Mouse (Mus musculus) testis, adult 2 months (tissue): ENCODE data around the gene Shc1. TPM values are rescaled to one million over a fixed set of nuclear protein-coding genes. Genes with fewer than 3 reads are reported as not detected.

Source experiments
- H3K27ac ChIP-seq: fragments of 200-500 bp; 2 replicates; pipeline ENCODE4 v1.5.1; 2012; ENCODE audit warnings: low read depth, low read length; ENCODE audit not compliant: control insufficient read depth, insufficient read depth
- H3K27me3 ChIP-seq: fragments of 200-500 bp; 2 replicates; pipeline ENCODE4 v1.6.1; 2012; ENCODE audit warnings: mild to moderate bottlenecking, low read length, moderate library complexity; ENCODE audit not compliant: control insufficient read depth, insufficient read depth
- H3K36me3 ChIP-seq: fragments of 200-500 bp; 2 replicates; pipeline ENCODE4 v1.6.1; 2012; ENCODE audit warnings: mild to moderate bottlenecking, low read length; ENCODE audit not compliant: control insufficient read depth, insufficient read depth
- H3K4me1 ChIP-seq: fragments of 200-500 bp; 2 replicates; pipeline ENCODE4 v1.6.1; 2012; ENCODE audit warnings: low read length; ENCODE audit not compliant: control insufficient read depth, insufficient read depth
- H3K4me3 ChIP-seq: fragments of 200-500 bp; 2 replicates; pipeline ENCODE4 v1.5.1; 2012; ENCODE audit warnings: low read depth, mild to moderate bottlenecking, low read length, moderate library complexity, mixed read lengths; ENCODE audit not compliant: control insufficient read depth
- CTCF ChIP-seq: fragments of 200-500 bp; IDR thresholded peaks from 2 replicates; pipeline ENCODE4 v1.5.1; 2012; ENCODE audit warnings: low read depth, mild to moderate bottlenecking, inconsistent platforms, low read length, moderate library complexity; ENCODE audit not compliant: control insufficient read depth, insufficient read depth, insufficient replicate concordance
- POLR2A ChIP-seq: fragments of 200-500 bp; IDR thresholded peaks from 2 replicates; pipeline ENCODE4 v1.6.1; 2012; ENCODE audit warnings: low read depth, mild to moderate bottlenecking, inconsistent platforms, low read length, moderate library complexity; ENCODE audit not compliant: control insufficient read depth
- polyA plus RNA-seq: library from polyadenylated mRNA; depleted of rRNA; stranded (reverse); fragments of >200 nt; gene quantifications from 2 replicates; pipeline ENCODE4 v1.2.3, GENCODE M21; 2012

Gene Shc1
- polyA plus RNA-seq, 1 experiment: 17.3 TPM

DNA sequence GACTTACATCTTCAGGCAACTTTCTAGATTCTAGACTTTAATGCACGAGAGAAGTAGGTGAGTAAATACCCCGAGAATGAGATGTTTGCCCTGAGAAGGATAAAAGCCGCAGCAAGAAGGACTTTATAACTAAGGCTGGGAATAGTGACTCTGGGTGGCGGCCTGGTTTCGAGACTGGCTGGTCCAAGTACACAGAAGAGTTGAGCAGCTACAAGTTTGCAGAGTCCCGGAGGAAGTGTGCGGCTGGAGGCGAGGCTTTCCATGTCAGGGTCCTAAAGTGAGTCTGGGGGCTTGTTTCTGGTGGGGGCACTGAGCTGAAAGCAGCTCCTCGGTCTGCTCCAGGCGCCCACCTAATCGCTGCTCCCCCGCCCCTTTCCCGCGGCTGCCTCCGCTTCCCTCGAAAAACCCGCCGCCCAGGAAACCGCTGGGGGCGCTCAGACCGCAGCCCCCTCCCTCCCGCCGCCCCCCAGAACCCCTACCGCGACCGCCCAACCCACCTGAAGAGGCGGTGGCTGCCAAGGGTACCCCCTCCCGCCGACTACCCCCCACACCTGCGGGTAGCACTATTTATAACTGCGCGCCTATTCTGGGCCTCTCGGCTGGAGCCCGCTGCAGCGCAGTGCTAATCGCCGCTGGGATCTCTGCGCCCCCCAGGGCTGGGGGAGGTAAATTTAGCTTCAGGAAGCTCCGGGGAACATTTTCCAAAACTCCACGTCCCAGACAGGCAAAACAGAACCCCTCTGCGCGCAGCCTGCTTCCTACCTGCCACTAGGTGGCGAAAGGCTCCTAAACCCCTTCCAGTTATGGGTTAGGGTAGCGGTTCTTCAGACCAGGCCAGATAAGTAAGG is 22.2 kb upstream of the Shc1 start:
- H3K36me3 ChIP-seq: no peaks in the 10 kb centered on the region
- peak overlapping the region; percentile 64 for H3K4me3 ChIP-seq
- peak overlapping the region; percentile 24; the same call in 1 of the 2 replicates for H3K27ac ChIP-seq
- no peaks in the 10 kb centered on the region for H3K27me3 ChIP-seq
- TF ChIP-seq CTCF (peak; percentile 72), POLR2A (no peak)
- peaks cover 20% of the 10 kb centered on the region for H3K4me1 ChIP-seq

DNA sequence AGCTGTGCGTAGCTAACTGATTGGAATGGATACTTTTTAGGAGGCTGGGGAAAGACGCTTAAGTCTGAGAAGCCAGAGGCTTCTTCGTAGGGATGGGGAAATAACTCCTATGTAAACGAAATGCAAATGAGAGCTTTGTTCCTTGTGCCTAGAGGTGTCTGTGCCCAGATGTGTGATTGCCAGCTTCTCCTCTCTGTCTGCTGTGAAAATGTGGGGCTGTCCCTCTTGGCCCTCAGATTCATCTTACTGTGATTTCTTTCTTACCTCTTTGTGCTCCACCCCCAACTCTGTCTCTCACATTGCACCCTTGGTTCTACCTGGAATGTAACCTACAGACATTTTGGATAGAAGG is 21.6 kb upstream of the Shc1 start:
- no peaks in the 10 kb centered on the region for H3K36me3 ChIP-seq
- no peaks in the 10 kb centered on the region for H3K27me3 ChIP-seq
- TF ChIP-seq CTCF (no peak), POLR2A (no peak)
- H3K4me1 ChIP-seq: peaks cover 17% of the 10 kb centered on the region
- 0 out of 2 replicates have a peak overlapping the region, but pooled peaks have one; percentile 25 for H3K27ac ChIP-seq
- no peak overlapping the region for H3K4me3 ChIP-seq

DNA sequence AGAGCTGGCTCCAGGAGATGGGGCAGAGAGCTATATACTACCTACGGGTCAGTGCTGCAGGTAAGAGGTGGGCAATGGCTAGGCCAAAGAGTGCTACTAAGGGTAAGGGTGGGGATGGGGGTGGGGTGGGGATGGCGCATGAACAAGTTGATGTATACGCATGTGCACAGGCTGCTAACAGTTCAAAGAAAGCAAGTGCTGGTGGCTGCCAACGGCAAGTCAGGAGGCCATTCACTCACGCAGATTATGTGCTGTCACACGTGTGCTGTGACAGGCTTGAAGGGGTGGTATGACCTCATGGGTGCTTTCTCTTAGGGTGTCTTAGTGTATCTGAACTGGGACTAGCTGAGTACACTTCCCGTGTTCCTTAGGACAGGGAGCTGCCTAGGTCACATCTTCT is 16.9 kb upstream of the Shc1 start:
- H3K4me3 ChIP-seq: no peak overlapping the region
- TF ChIP-seq CTCF (no peak), POLR2A (no peak)
- no peaks in the 10 kb centered on the region for H3K27me3 ChIP-seq
- H3K27ac ChIP-seq: no peak overlapping the region
- peaks cover 4% of the 10 kb centered on the region; the same call in 1 of the 2 replicates for H3K4me1 ChIP-seq
- no peaks in the 10 kb centered on the region for H3K36me3 ChIP-seq

DNA sequence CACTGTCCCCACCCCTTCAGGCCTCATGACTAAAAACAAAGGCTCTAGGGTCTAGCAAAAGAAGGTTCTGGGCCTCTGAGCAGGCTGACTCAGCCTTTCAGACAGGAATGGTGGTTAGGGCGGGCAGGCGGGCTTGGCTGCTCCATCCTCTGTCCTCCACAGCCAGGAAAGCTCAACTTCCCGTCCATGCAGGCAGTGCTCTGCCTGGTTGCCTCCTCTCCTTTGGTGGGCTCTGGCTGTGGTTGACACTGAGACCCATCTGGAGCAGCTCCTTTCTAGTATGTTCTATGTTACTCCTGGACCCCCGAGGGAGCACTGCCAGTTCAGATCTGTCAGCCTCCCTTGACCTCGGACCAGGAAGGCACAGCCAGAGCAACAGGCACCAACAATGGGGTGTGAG is 15.6 kb upstream of the Shc1 start, which contains the start of gene Lenep:
Lenep (minus strand) TSS at position 101 of the 400 bp plus-strand sequence.
- TF ChIP-seq POLR2A (no peak), CTCF (no peak)
- H3K27me3 ChIP-seq: no peaks in the 10 kb centered on the region
- H3K27ac ChIP-seq: no peak within 1 kb of the TSS
- H3K36me3 ChIP-seq: no peaks in the 10 kb centered on the region; the same call in 1 of the 2 replicates
- no peak within 1 kb of the TSS for H3K4me3 ChIP-seq
- H3K4me1 ChIP-seq: no peaks in the 10 kb centered on the region

DNA sequence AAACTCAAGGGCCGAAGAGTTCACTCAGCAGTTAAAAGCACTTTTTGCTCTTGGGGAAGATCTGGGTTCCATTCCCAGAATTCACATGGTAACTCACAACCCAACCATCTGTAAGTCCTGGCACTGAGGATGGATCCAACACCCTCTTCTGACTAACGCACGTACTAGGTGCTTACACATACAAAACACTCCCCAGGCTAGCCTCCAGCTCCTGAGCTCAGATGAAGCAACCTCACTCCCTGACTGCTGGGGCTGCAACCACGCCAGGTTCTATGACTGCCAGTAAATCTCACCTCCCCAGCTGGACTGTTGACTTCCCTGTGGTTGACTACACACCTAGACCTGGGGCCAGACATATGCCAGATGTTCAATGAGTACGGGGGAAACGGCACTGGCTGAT is 11.4 kb upstream of the Shc1 start:
- no peak overlapping the region for H3K27ac ChIP-seq

DNA sequence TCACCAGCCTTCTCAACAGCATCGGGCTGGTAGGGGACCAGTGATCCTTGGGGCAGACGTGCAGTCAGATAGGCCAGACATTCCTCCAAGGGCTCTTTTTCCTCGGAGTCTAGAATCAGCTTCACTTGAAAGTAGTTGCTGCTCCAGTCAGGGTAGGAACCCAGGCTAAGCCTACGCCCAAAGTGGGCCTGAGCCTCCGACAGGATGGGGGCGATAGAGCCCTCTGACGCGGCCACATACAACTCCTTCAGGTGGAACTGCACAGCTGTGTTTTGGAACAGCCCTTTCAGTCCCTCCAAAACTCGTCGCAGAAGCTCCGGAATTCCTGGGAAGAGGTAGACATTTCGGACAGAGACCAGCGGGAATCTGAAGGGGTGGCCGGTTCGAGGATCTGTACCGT is 9.8 kb upstream of the Shc1 start:
- H3K4me3 ChIP-seq: no peak overlapping the region
- H3K27ac ChIP-seq: no peak overlapping the region
- peaks cover 11% of the 10 kb centered on the region for H3K4me1 ChIP-seq
- H3K36me3 ChIP-seq: no peaks in the 10 kb centered on the region; the same call in 1 of the 2 replicates
- no peaks in the 10 kb centered on the region for H3K27me3 ChIP-seq
- TF ChIP-seq CTCF (no peak), POLR2A (no peak)

More for the DNA sequence above, 11.4 kb upstream of the Shc1 start:
- H3K27me3 ChIP-seq: no peaks in the 10 kb centered on the region
- no peak overlapping the region for H3K4me3 ChIP-seq
- peaks cover 11% of the 10 kb centered on the region for H3K4me1 ChIP-seq
- TF ChIP-seq CTCF (no peak), POLR2A (no peak)
- H3K36me3 ChIP-seq: no peaks in the 10 kb centered on the region; the same call in 1 of the 2 replicates

DNA sequence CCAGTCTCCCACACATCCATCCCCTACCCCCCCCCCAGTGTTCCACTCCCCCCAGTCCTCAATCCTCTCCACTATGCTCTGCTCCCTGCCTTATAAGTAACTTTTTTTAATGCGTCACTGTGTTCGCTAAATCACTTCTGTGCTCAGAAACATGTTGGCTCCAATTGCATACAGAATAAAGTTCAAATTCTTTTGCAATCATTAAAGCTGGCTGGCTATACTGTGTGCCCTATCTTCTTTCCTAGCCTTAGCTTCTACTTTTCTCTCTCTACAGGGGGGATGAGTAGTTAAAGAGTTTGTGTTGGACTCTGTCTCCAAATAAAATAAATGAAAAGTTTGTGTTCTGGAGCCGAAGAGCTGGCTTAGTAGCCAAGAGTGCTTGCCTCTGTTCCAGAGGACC is 8.5 kb upstream of the Shc1 start:
- Histone ChIP-seq H3K36me3 (peaks cover under 1% of the 10 kb centered on the region; the same call in 1 of the 2 replicates), H3K27ac (no peak overlapping the region), H3K27me3 (no peaks in the 10 kb centered on the region), H3K4me1 (peaks cover 11% of the 10 kb centered on the region), H3K4me3 (no peak overlapping the region)
- no peak for TF ChIP-seq POLR2A
- no peak for TF ChIP-seq CTCF
